In the genomic region with DNA sequence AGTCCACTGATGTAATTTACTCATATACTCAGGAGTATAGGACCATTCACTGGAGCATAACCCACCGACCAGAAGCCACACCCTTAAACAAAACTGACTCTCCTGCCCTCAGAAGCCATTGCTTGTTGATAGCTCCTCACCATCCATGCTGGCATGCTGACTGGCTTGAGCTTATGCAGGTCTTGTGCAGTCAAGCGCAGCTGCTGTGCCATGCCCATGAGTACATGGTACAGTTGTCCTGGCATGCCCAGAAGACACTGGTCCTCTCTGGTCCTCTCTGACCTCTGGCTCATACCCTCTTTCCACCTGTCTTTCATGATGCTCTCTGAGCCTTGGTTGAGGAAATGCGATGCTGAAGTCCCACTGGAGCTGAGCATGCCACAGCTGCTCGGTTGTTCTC, we compare ENCODE assay signal across 25 mouse cellular contexts. TPM values are rescaled to one million over a fixed set of nuclear protein-coding genes. Genes with fewer than 3 reads are reported as not detected.
"Had no signal": no experiment of that assay in that cellular context is flagged by ENCODE, and none has a peak within 500 bp of the region (broad histone marks: within the 10 kb centered on the region; RNA-seq: fewer than 3 reads in every experiment).

No protein-coding gene starts in this region.

- H3K27me3 ChIP-seq: neural tube, embryonic 13.5 days; neural tube, embryonic 15.5 days had no signal

- H3K4me3 ChIP-seq: liver, embryonic 13.5 days; liver, embryonic 15.5 days; lung, embryonic 15.5 days; midbrain, embryonic 12.5 days; neural tube, embryonic 13.5 days; neural tube, embryonic 15.5 days had no signal

- DNase-seq: liver, embryonic 13.5 days; liver, postnatal 0 days; lung, adult 2 months; lung, postnatal 14 days; lung, postnatal 36 days; midbrain, embryonic 14.5 days; retina, postnatal 1 day; right cerebral cortex, adult 18-20 months; right cerebral cortex, postnatal 25 days; right cerebral cortex, postnatal 4 days; spleen, adult 18-20 months; thymus, adult 18-20 months; thymus, postnatal 14 days; thymus, postnatal 36 days had no signal

- H3K27ac ChIP-seq: liver, embryonic 13.5 days; liver, embryonic 15.5 days; lung, embryonic 15.5 days; macrophage; midbrain, embryonic 12.5 days; neural tube, embryonic 13.5 days; neural tube, embryonic 15.5 days had no signal

- H3K9me3 ChIP-seq: liver, embryonic 13.5 days; liver, embryonic 15.5 days; lung, embryonic 15.5 days; midbrain, embryonic 12.5 days; neural tube, embryonic 15.5 days had no signal

- H3K4me1 ChIP-seq: liver, embryonic 13.5 days; liver, embryonic 15.5 days had no signal

- H3K4me2 ChIP-seq: liver, embryonic 13.5 days; liver, embryonic 15.5 days; lung, embryonic 15.5 days; midbrain, embryonic 12.5 days; neural tube, embryonic 13.5 days; neural tube, embryonic 15.5 days had no signal

- H3K9ac ChIP-seq: liver, embryonic 13.5 days; liver, embryonic 15.5 days; liver, postnatal 0 days; lung, embryonic 15.5 days; midbrain, embryonic 12.5 days; neural tube, embryonic 13.5 days; neural tube, embryonic 15.5 days had no signal

- ATAC-seq: liver, postnatal 0 days; lung, postnatal 0 days had no signal

- H3K36me3 ChIP-seq: liver, embryonic 13.5 days; liver, embryonic 15.5 days; lung, embryonic 15.5 days; midbrain, embryonic 12.5 days; neural tube, embryonic 13.5 days; neural tube, embryonic 15.5 days had no signal

RNA-seq across cellular contexts. Expression of a gene that starts 34.4 kb away (rescaled TPM):
- total RNA-seq: monocyte, adult 5-6 weeks had no signal
- polyA plus RNA-seq: midbrain, postnatal 0 days had no signal

RNA-seq across cellular contexts. Expression of a gene that starts 41.0 kb away (rescaled TPM):
- total RNA-seq: monocyte, adult 5-6 weeks had no signal
- polyA plus RNA-seq: macrophage; midbrain, postnatal 0 days had no signal

RNA-seq across cellular contexts. Expression of a gene that starts 53.6 kb away (rescaled TPM):
- total RNA-seq: megakaryocyte progenitor cell, adult 5-6 weeks; midbrain, postnatal 0 days; monocyte, adult 5-6 weeks had no signal
- polyA plus RNA-seq: liver, postnatal 0 days; macrophage; midbrain, embryonic 12.5 days; midbrain, embryonic 14.5 days; midbrain, postnatal 0 days; small intestine, adult 2 months had no signal
